Mouse (Mus musculus): ENCODE measurements around the gene Psmd9. TPM values are rescaled to one million over a fixed set of nuclear protein-coding genes. Genes with fewer than 3 reads are reported as not detected.

Gene Psmd9
- total RNA-seq, 4 experiments from 2014 or later = 26.2 to 34.3 (median 27.4) TPM

GRCm38 (mm10) chr5:123236426-123236825 lies 67.2 kb downstream of the Psmd9 start:
- DNase-seq (ENCODE audit: low spot score in 2 of 2) = peak in 1 of 2 experiments; percentile 50

- no peak for DNase-seq (ENCODE audit: low spot score in 2 of 2)
Observed at GRCm38 (mm10) chr5:123239501-123239900, 70.3 kb downstream of the Psmd9 start.

DNA sequence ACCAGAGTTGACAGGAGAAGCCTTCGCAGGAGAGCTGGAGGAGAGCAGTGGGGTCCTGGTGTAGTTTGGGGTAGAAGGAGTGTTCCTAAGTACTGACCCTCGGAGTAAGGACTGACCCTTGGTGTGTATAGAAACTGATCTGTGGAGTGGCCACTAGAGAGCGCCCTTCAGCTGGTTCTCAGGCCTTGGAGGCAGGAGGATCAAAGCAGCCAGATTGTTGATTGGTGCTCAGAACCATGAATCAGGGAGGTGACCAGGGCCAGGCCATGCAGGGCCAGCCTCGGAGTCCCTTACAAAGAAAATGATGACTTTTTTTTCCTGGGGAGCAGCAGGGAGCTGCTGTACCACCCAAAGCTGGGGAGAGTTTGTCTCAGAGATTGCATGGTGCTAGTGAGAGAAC lies 76.3 kb downstream of the Psmd9 start:
- DNase-seq (ENCODE audit: low spot score in 2 of 2) = no peak

- no peak for DNase-seq (ENCODE audit: low spot score in 2 of 2)
Observed at GRCm38 (mm10) chr5:123251390-123251789, 82.2 kb downstream of the Psmd9 start.

DNA sequence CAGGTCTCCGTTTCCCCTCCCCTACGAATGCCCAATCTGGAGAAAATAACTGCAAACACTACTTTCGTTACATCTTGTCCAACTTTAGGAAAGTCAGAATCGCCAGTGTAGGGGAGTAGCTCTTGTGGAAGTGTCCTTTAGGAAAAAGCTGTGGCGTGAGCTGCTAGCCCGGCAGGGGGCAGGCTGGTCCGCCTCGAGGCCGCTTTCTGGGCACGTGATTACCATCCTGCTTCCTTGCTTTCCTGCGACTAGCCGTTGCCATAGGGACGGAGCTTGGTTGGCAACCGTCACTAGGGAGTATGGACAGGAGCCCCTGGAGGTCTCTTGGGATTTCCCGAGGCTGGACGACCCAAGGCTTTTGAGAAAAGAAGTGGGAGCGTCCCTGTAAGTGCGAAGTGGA lies 82.6 kb downstream of the Psmd9 start, which contains the start of gene Wdr66:
Gene Wdr66, plus strand, starts transcription at position 269 of the 400 bp plus-strand sequence.
- peak; percentile 88 to 92 for DNase-seq (ENCODE audit: low spot score in 2 of 2)

- peak; percentile 49 to 62 for DNase-seq (ENCODE audit: low spot score in 2 of 2)
Observed at GRCm38 (mm10) chr5:123256841-123257755, 87.9 kb downstream of the Psmd9 start.

GRCm38 (mm10) chr5:123258990-123259389 lies 89.8 kb downstream of the Psmd9 start:
- DNase-seq (ENCODE audit: low spot score in 2 of 2) = peak in 1 of 2 experiments; percentile 42

- DNase-seq (ENCODE audit: low spot score in 2 of 2) = no peak
Observed at GRCm38 (mm10) chr5:123260698-123261097, 91.5 kb downstream of the Psmd9 start.

DNA sequence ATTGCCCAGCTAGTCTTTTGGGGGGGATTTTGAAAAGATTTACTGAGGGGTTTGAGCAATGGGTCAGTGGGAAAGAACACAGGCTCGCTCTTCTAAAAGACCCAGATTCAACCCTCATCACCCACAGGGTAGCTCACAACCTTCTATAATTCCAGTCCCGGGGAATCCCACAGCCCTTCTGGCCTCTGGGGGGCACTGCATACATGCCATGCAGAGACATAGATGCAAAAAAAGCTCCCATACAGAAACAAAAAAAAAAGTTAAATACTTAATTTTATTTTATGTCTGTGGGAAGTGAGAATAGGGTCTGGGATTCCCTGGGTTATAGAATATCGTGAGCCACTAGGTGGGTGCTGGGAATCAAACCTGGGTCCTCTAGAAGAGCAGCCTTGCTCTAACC lies 97.7 kb downstream of the Psmd9 start:
- no peak for DNase-seq (ENCODE audit: low spot score in 2 of 2)

DNA sequence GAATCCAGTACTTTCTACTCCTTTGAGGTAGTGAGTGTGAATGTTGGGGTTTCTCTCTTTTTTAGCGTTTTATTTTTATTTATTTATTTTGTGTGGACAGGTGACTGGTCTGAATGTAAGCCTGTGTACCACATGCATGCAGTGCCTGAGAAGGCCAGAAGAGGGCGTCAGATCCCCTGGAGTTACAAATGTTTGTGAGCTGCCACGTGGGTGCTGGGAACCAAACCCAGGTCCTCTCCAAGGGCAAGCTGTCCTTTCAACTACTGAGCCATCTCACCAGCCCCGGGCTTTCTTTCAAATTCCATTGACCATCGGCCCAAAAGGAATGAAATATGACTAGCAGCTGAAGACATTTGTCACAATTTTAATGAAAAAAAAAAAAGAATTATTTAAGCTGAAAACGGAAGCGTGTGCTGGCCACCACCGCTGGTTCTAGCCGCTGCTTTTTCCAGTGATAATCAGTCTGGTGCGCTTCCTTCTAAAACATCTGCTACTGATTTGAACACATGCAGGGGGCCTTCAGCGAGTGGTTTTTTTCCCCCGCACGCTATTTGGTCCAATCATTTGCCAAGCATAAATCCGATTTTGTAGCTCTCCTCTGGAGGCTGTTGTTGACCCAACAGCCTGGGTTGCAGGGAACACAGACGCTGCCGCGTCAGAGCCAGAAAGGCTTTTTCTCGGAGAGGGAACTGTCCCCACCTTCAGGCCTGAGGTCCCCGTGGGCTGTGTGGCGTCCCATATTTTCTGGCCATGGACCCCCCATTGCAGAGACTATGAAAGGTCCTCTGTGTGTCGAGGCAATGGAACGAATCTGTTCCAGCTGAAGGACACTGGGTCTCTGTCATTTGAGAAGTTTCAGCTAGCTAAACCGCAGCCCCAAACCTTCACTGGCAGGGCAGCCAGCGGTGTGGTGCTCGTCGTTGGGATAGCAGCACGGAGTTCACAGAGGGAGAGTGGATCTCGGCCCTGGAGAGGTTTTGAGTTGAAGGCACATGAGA lies 99.6 kb downstream of the Psmd9 start:
- no peak for DNase-seq (ENCODE audit: low spot score in 2 of 2)

DNA sequence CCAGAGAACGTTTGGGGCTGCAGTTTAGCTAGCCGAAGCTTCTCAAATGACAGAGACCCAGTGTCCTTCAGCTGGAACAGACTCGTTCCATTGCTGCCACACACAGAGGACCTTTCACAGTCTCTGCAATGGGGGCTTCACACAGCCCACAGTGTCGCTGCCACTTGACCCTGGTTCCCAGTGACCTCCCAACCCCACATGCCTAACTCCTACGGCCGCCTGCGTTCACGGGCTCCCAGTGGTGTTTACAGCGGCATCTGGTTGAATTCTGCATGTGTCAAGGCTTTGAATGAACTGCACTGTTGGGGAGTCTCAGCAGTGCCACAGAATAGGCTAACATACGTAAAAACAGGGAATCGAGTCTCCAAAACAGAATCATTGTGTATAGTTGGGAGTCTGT lies 101.7 kb downstream of the Psmd9 start:
- DNase-seq (ENCODE audit: low spot score in 2 of 2) = no peak

- no peak for DNase-seq (ENCODE audit: low spot score in 2 of 2)
Observed at GRCm38 (mm10) chr5:123272927-123273326, 103.7 kb downstream of the Psmd9 start.

- no peak for DNase-seq (ENCODE audit: low spot score in 2 of 2)
Observed at GRCm38 (mm10) chr5:123276636-123277341, 107.6 kb downstream of the Psmd9 start.

- no peak for DNase-seq (ENCODE audit: low spot score in 2 of 2)
Observed at GRCm38 (mm10) chr5:123277342-123277701, 108.1 kb downstream of the Psmd9 start.

DNA sequence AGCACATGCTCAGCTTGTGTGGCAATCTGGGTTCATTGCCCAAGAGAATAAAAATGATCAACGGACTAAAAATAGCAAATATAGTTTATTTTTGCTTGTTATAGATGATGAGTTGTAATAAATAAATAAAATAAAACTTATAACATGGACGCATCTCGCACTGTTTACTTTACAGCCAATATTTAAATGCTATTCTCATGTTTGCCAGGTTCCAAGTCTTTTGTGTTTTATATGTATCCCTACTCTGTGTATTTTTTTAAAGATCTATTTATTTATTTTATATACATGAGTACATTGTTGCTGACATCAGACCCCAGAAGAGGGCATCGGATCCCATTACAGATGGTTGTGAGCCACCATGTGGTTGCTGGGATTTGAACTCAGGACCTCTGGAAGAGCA lies 108.5 kb downstream of the Psmd9 start:
- no peak for DNase-seq (ENCODE audit: low spot score in 2 of 2)

- DNase-seq (ENCODE audit: low spot score in 2 of 2) = no peak
Observed at GRCm38 (mm10) chr5:123279248-123279647, 110.0 kb downstream of the Psmd9 start.

- no peak for DNase-seq (ENCODE audit: low spot score in 2 of 2)
Observed at GRCm38 (mm10) chr5:123281336-123282136, 112.3 kb downstream of the Psmd9 start.

- peak in 1 of 2 experiments; percentile 48 for DNase-seq (ENCODE audit: low spot score in 2 of 2)
Observed at GRCm38 (mm10) chr5:123285174-123285573, 116.0 kb downstream of the Psmd9 start.

DNA sequence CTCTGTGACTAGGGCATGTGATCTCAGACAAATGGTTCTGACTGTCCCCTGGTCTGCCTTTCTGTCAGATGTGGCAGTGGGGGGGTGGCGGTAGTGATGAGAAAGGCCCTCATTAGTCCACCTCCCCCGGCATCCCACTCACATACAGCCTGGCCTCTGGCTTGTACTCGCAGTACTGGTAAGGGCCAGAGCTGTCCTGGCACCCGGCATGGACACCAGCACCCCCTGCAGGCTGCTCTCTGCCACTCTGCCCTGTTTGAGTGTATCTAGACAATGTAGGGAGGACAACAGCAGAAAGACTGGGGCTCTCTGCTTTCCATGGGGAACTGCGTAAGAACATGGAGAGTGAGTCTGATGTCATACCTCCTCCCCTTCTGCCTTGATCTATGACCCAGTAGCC lies 118.9 kb downstream of the Psmd9 start:
- DNase-seq (ENCODE audit: low spot score in 2 of 2) = no peak

DNA sequence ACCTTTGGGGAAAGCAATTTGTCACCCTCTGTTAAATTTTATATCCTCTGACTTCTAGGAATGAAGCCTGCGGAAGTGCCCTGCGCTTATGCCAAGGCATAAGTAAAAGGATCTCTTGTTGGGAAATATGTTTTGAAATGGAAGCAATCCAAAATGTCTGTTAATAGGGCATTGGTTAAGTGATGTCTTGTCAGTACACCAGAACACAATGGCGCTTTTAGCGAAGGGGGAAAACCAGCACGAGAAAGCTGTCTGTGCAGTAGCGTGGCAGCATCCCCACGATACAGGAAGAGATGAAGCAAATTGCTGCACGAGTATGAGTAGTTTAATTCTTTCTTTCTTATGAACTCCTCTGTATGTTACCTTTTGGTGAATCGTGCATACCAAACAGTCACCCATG lies 125.4 kb downstream of the Psmd9 start:
- no peak for DNase-seq (ENCODE audit: low spot score in 2 of 2)

Data from layer of hippocampus, adult 8-10 months (tissue).